Mouse (Mus musculus) G1E (cell line): ENCODE data around the gene Teddm3.

Experiments
- CTCF ChIP-seq: IDR thresholded peaks from 2 replicates; pipeline ENCODE4 v1.5.1; 2012; ENCODE audit warnings: low read depth, low read length, inconsistent platforms, mixed read lengths
- GATA1 ChIP-seq: IDR thresholded peaks from 2 replicates; pipeline ENCODE4 v1.6.1; 2012; ENCODE audit warnings: borderline replicate concordance, low read length, inconsistent platforms, mixed read lengths

DNA sequence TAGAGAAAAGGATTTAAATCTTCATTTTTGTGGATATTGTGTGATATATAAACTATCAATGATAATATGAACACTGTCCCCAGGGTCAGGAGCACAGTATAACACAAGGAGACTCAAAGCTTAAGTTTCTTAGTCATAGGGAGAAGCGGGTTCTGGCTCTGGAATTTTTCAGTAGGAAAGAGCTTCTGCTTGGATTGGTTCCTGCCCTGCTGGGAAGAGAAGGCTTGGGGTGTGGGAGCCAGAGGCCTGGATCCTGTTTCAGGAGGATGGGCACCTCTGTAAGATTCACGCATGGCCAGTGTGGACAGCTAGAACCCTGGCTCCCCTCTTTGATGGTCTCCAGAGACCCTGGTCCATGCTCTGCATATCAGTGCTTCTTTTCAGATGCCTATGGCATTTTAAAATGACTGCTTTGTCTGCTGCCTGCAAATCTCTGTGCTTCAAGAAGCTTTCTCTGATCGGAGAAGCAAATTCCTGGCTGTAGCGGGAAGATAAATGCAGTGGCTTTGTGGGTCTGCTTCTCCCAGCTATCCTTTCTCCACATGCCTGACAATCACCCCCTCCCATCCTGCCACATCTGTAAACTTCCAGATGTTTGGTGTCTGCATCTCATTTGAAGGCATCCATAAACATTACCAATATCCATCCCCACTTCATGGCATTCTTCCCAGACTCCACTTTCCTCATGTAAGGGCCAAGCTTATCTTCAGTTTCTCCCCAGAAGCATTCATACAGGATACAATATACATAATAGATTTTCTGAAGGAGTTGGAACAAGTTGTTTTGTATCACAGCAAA, 2.0 kb downstream of the Teddm3 start:
- TF ChIP-seq CTCF: no peak
- no peak for TF ChIP-seq GATA1
